ENCODE assay signal across 8 mouse cellular contexts in the genomic region with DNA sequence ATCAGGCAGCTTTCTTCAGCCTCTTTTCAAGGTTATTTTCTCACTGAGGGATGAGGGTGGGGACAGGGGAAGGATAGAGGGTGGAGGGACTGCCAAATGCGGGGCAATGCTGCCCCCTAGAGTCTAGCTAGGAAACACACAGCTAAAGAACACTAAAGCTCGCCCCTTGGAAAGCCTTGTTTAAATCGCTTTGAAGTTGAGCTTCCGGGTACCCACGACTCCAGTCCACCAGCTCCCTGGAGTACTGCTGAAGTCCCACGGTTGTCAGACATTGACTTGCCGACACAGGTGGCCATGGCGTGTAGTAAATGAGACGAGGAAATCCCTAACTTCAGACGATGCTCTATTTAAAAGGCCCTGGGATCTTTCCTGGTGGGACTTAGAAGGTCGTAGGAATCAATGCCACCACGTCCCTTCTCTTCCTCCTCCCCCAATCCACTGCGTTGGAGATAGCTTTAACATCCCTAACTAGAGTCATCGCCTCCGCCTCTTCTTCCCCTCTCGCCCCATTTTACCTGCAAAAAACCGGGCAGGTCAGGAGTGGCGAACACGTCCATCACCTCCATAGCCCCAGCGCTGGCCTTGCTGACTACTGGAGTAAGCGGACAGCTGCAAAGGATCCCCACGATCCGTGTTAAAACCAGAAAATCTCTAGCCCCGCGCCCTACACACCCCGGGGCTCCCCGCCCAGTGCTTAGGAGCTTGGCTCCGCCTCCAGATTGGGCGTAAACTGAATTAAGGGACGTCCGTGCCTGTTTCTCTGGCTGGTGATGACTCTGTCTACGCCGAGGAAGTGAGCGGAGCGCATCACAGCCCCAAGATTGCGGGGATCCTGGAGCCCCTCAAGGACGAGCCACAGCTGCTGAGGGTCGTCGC. TPM values are rescaled to one million over a fixed set of nuclear protein-coding genes. Genes with fewer than 3 reads are reported as not detected.
A peak's percentile ranks its signal among the peaks of the same experiment; 100 is the strongest.
DNase-seq lines count a peak whose midpoint lies in the region; ATAC-seq and TF ChIP-seq lines count a peak whose summit lies in the region.

No protein-coding gene starts in this region.

- under 1% methylated on average over 39 of the region's 39 CpGs for WGBS in hindbrain, postnatal 0 days

- H3K27me3 ChIP-seq in hindbrain, postnatal 0 days (ENCODE audit: insufficient read depth, low read length) = no peaks in the 10 kb centered on the region
- H3K27me3 ChIP-seq in megakaryocyte, embryonic 14.5 days (replicated peaks) = no peaks in the 10 kb centered on the region

- H3K36me3 ChIP-seq in hindbrain, postnatal 0 days (ENCODE audit: insufficient read depth, low read length) = no peaks in the 10 kb centered on the region
- H3K36me3 ChIP-seq in megakaryocyte, embryonic 14.5 days (replicated peaks; ENCODE audit: low read length) = peaks cover 64% of the 10 kb centered on the region

- TF ChIP-seq CTCF in gastrocnemius, adult 2 months (IDR thresholded peaks at IDR 0.05) = peak; percentile 96
- peak; percentile 85 for TF ChIP-seq CTCF in hindbrain, postnatal 0 days (IDR thresholded peaks at IDR 0.05; ENCODE audit: low read depth)

- peak; percentile 80 for DNase-seq in WW6 (ENCODE audit: low read depth, low spot score)
- peak; percentile 60 to 62 for DNase-seq in cerebellum, postnatal 36 days
- peak; percentile 87 for DNase-seq in gastrocnemius, adult 2 months
- DNase-seq in hindbrain, postnatal 0 days (ENCODE audit: low spot score) = peak; percentile 86
- peak; percentile 58 to 67 for DNase-seq in left cerebral cortex, adult 8-10 months (ENCODE audit: low spot score in 2 of 2)
- DNase-seq in right cerebral cortex, adult 2 months (ENCODE audit: low spot score in 2 of 2) = peak; percentile 74 to 76
- DNase-seq in urinary bladder, postnatal 25 days (ENCODE audit: low spot score) = peak; percentile 68

- peak overlapping the region; percentile 81 for H3K9ac ChIP-seq in hindbrain, postnatal 0 days (replicated peaks; ENCODE audit: low read length)

- intact Hi-C loops in gastrocnemius, adult 2 months (cut with DNase I) = loop anchor here (10.0 kb wide), 1 partner anchor 304 kb away; a partner anchor contains a TSS

- no peaks in the 10 kb centered on the region for H3K9me3 ChIP-seq in hindbrain, postnatal 0 days (ENCODE audit: low read length)
- no peaks in the 10 kb centered on the region for H3K9me3 ChIP-seq in megakaryocyte, embryonic 14.5 days

- H3K4me1 ChIP-seq in hindbrain, postnatal 0 days (ENCODE audit: insufficient read depth, low read length) = no peaks in the 10 kb centered on the region
- peaks cover 79% of the 10 kb centered on the region for H3K4me1 ChIP-seq in megakaryocyte, embryonic 14.5 days

- H3K4me3 ChIP-seq in gastrocnemius, adult 2 months = peak overlapping the region; percentile 83
- H3K4me3 ChIP-seq in hindbrain, postnatal 0 days (ENCODE audit: low read length) = peak overlapping the region; percentile 75
- peak overlapping the region; percentile 99 for H3K4me3 ChIP-seq in megakaryocyte, embryonic 14.5 days (replicated peaks)

- peak overlapping the region; percentile 94 for H3K27ac ChIP-seq in gastrocnemius, adult 2 months
- peak overlapping the region; percentile 85 for H3K27ac ChIP-seq in hindbrain, postnatal 0 days

- peak overlapping the region; percentile 95 for H3K4me2 ChIP-seq in hindbrain, postnatal 0 days (ENCODE audit: low read depth, low read length)

- ATAC-seq in hindbrain, postnatal 0 days = peak; percentile 61

RNA-seq across cellular contexts. Expression of a gene that starts 1.0 kb away (rescaled TPM):
- 1 to 10 TPM; 7.7 to 9.1 TPM for total RNA-seq in gastrocnemius, adult 2 months (2021)
- 15.0 and 23.0 TPM in 2 replicates for total RNA-seq in hindbrain, postnatal 0 days (2014; rRNA removed)
- 17.1 and 20.9 TPM in 2 replicates for polyA plus RNA-seq in hindbrain, postnatal 0 days (2015; fragmentation: Nextera tagmentation; extraction: Ambion mirVana)
- total RNA-seq in left cerebral cortex, adult 8-10 months (2022) = 10 to 100 TPM; 14.0 to 18.9 (median 18.2) TPM
- polyA plus RNA-seq in megakaryocyte, embryonic 14.5 days (2012; ENCODE audit: insufficient read depth, low replicate concordance) = 1.3 and 4.3 TPM in 2 replicates

RNA-seq across cellular contexts. Expression of a gene that starts 10.5 kb away (rescaled TPM):
- total RNA-seq in gastrocnemius, adult 2 months (2021) = 10 to 100 TPM; 34.5 to 36.6 TPM
- 12.4 and 14.3 TPM in 2 replicates for total RNA-seq in hindbrain, postnatal 0 days (2014; rRNA removed)
- 13.8 and 16.4 TPM in 2 replicates for polyA plus RNA-seq in hindbrain, postnatal 0 days (2015; fragmentation: Nextera tagmentation; extraction: Ambion mirVana)
- total RNA-seq in left cerebral cortex, adult 8-10 months (2022) = 1 to 10 TPM; 6.8 to 8.5 (median 7.6) TPM
- 17.6 and 18.7 TPM in 2 replicates for polyA plus RNA-seq in megakaryocyte, embryonic 14.5 days (2012; ENCODE audit: insufficient read depth, low replicate concordance)

RNA-seq across cellular contexts. Expression of a gene that starts 52.3 kb away (rescaled TPM):
- total RNA-seq in gastrocnemius, adult 2 months (2021) = 10 to 100 TPM; 35.5 to 45.7 TPM
- total RNA-seq in hindbrain, postnatal 0 days (2014; rRNA removed) = 33.3 and 41.6 TPM in 2 replicates
- polyA plus RNA-seq in hindbrain, postnatal 0 days (2015; fragmentation: Nextera tagmentation; extraction: Ambion mirVana) = 63.5 and 65.2 TPM in 2 replicates
- 100 to 1,000 TPM in 1 of 4 experiments, 10 to 100 TPM in 3; 88.0 to 102 (median 97.7) TPM for total RNA-seq in left cerebral cortex, adult 8-10 months (2022)
- polyA plus RNA-seq in megakaryocyte, embryonic 14.5 days (2012; ENCODE audit: insufficient read depth, low replicate concordance) = 2.2 and 30.3 TPM in 2 replicates

Comparison
In these comparisons a context has a peak if more than half of its experiments do, and no peak if none do; other contexts are left out.
1. Peak in every context shown above with its lines: DNase-seq, ATAC-seq, H3K4me3 ChIP-seq and H3K27ac ChIP-seq.